Mouse (Mus musculus) heart, postnatal 36 days (tissue): ENCODE measurements around the gene Tecpr1. TPM values are rescaled to one million over a fixed set of nuclear protein-coding genes. Genes with fewer than 3 reads are reported as not detected.

Source experiments
- DNase-seq, 2 experiments: peaks; one replicate each; pipeline ENCODE4 v3.0.0; 2021 to 2022
- intact Hi-C: fragments of 180-260 bp; cut with DNase I; formaldehyde crosslinking; loops from one replicate; pipeline ENCODE4 v1.15.1; 2025
- total RNA-seq, 2 experiments: library from RNA; stranded (reverse); gene quantifications; 2 replicates each; pipeline ENCODE4 v1.2.3; 2021

The Tecpr1 gene
- 10 to 100 TPM; 27.0 to 31.8 TPM for total RNA-seq

DNA sequence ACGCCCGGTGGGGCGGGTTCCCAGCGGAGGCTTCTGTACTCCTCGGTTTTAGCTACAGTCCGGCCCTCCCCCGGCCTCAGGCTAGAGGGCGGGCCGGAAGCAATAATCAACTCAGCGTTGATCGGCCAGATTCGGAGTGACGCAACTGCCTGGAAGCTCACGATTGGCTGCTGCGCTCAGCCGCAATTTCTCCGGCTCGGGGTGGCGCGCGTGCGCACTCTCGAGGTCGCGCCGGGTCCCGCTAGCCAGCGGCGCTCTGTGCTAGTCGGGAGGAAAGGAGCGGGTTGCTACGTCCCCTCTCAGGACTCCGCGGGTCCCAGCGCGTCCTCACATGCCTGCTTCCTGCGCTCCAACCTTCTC, at the start of gene Tecpr1:
Tecpr1 (minus strand) TSS at position 113 of the 360 bp plus-strand sequence.
- DNase-seq = peak; percentile 94 to 95
- intact Hi-C loops = loop anchor here (2.0 kb wide), 1 partner anchor 29 kb away; no protein-coding TSS in a partner anchor

DNA sequence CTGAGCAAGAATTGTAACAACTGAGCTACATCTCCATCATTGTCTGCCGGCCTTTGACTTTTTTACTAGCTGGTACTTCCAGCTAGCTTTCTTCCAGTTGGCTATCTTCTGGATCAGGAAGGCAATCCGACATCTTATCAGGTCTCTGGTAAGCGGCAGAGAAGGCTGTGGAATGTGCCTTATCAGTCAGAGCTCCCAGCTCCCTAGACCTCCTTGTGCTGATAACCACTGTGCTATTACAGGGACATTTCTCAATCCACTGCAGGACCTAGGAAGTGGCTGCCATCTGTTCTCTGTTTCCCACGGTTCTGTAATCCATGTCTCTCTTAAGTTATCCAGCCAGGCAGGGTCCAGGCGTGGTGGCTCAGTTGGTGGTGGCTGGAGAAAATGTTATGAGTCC, 48.4 kb upstream of the Tecpr1 start:
- intact Hi-C loops = no loop called here
- DNase-seq = no peak

DNA sequence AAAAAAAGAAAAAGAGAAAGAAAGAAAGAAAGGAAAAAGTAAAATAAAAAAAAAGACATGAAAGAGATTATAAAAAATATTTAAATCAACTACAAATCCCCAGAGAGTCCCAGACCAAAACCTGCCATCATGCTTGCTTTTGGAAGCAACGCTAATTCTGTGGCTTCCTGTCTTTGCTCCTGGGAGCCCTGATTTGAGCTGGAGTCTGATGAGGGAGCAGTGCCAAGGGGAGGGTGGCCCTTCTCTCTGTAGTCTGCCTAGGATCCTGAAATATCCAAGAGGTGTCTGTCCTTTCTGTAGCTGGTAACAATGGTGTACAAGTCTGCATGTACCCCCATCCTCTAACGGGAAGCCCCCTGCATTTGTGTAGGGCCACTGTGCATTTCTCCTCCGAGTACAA, 47.7 kb upstream of the Tecpr1 start:
- no peak for DNase-seq
- intact Hi-C loops = no loop called here

DNA sequence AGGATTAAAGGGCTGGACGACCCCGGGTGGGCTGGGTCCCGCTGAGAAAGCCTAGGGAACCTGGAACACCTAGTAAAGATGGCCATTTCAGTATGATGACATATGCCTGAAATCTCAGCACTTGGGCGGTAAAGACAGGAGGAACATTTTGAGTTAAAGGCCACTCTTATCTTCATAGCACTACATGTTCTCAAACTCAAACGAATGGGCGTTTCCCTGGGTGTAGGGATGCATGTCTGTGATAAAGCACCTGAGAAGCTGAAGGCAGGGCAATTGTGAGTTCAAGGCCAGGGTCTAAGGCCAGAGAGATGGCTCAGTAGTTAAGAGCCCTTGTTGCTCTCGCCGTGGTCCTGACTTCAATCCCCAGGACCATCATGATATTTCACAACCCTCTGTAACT, 47.0 kb upstream of the Tecpr1 start:
- intact Hi-C loops = no loop called here
- no peak for DNase-seq

DNA sequence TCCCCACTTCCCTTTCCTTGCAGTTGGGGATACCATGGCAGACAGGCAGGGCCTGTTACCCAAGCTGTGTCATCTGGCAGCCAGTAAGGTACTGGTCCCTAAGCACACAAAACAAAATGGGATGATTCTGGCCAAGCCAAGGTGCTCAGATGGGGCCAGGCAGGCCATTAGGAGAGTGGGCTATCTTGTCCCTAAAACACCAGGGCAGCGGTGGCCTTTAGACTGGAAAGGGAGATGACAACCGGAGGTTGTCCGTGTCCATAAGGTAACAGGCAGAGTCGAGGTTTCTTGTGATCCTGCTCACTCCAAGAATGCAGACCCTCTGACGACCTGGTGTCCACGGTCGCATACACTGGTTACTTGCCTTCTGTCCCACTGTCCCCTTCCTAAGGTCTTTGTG, 46.5 kb upstream of the Tecpr1 start:
- intact Hi-C loops = loop anchor here (5.0 kb wide), 1 partner anchor 112 kb away; no protein-coding TSS in a partner anchor
- DNase-seq = no peak

DNA sequence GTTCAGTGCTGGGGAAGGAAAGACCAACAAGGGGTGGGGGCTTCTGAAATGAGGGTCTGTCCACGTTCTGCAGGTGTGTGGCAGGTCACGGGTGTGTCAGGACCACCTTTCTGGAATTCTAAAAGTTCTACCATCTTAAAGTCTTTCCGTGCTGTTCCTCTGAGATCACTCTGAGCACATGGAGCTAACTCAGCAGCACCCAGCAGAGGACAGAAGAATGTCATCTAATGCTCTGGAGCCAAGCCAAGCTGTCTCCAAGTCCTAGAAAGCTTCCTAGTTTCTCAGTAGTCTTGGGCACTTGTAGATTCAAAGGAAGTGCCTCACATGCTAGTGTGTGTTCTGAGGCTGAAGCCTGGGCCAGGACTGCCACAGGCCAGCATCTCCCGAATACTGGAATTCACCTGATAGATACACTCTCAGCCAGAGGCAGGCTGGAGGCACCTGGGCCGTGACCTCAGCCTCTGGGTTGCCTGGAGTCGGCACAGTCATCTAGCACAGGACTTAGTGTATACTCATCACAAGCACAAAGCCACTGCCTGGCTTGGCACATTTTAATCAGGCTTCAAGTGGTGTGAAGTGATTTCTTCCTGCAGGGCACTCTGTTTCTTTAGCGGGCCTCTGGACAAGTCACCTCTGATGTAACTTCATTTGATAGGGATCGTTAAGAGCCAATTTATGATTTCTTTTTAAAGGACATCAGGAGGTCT, 44.3 kb upstream of the Tecpr1 start:
- intact Hi-C loops = loop anchor here (5.0 kb wide), 1 partner anchor 115 kb away; no protein-coding TSS in a partner anchor
- DNase-seq = peak in 1 of 2 experiments; percentile 60

DNA sequence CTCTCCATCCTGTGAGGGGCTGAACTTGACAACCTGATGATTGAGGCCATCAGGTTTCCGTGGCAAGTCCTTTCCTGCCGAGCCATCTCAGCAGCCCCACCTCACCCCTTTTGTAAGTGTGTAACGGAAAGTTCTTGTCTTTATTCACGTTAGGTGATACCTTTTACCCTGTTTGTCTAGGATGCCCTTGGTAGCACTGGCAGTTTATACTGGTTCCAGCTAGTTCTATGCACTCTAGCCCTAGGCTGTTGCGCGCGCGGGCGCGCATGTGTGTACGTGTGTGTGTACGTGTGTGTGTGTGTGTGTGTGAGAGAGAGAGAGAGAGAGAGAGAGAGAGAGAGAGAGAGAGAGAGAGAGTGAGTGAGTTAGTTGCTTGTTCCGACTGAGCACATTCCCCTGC, 40.1 kb upstream of the Tecpr1 start:
- no peak for DNase-seq
- intact Hi-C loops = no loop called here

DNA sequence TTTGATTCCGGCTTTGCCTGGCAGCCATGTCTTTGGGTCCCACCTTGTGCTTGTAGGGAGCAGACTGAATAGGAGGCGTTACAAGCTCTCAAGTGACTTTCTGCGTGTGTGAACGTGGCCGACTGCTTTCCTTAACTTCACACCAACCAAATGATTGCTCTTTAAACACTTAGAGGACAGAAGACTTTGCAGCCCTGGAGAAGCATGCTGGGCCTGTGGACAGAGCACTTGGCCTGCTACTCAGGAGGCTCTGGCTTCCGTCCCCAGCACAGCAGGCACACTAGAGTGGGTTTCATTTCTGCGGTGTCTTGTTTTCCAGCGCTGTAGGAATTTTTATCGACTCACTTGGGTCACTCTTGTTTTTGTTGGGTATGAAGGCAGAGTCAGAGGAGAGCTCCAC, 39.7 kb upstream of the Tecpr1 start:
- intact Hi-C loops = no loop called here

DNA sequence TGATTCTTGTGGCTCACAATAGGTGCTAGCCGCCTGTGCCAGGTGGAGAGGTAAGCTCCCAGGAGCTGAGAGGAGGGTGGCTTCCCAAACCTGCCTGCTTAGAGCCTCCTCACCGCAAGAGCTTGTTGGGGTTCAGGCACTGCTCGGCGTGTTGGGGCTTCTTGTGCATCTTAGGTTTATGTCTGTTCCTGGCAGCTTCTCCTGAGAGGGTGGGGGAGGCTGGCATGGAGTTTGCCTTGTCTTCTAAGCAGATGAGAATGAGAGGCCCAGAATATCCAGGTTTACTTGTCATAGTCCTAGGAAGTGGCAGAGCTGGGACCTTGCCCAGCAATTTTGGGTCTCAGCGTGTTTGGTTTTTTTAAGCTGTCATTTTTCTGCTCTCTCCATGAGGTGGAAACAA, 38.4 kb upstream of the Tecpr1 start:
- intact Hi-C loops = no loop called here
- DNase-seq = no peak

More for the DNA sequence above, 39.7 kb upstream of the Tecpr1 start:
- no peak for DNase-seq

DNA sequence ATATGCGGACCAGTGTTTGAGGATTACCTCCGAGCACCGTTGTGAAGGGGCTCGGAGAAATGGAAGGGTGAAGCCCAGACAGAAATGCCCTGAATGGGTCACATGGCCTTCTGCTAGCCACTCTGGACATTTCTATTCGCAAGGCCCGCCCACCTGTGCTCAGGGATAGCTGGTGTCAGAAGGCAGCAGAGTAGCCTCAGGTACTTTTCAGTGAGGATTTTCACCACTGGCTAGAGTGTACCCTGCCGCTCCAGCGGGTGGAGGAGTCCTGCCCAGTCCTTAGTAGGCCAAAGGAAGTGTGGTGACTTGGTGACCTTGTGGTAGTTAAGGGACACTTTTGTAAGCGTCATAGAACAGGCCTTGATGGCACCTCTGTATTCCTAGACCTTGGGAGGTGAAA, 37.9 kb upstream of the Tecpr1 start:
- no peak for DNase-seq
- intact Hi-C loops = no loop called here

DNA sequence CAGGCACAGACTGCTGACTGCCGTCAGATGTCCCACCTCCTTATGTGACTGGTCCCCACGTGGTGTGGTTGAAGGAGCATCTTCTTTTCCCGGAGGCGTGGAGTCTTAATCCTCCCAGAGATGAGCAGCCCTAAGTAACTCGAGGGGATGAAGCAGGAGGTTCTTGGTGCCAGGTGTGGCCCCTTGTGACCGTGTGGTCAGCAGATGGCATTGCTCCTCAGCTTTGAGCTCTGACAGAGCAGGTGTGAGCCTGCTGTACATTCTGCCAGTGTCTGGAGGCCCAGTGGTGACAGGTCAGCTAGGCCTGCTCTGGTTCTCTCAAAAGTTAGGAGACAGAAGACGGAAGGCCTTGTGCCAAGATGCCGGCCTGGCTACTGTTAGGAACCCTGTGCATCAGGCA, 37.0 kb upstream of the Tecpr1 start:
- intact Hi-C loops = no loop called here
- DNase-seq = no peak

DNA sequence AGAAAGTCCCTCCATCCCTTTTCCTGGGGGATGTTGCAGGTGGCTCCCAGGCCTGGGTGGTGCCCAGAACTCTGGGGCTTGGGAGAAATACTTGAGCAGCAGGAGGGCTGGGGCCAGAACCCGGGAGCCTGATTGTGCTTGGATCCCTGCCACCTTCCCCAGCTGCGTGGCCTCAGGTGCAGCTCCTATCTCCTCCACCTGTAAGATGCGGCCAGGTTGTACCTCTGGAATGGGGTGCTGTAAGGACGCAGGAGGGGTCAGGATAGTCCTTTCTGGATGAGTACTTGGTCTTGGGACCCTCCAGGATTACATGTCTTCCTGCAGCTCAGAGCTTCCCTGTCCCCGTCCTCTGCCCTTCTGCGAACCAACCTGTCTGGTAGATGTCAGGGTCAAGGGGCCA, 35.8 kb upstream of the Tecpr1 start:
- intact Hi-C loops = loop anchor here (10.0 kb wide), 1 partner anchor 1966 kb away; the partner anchor contains the start of gene Rnf6
- DNase-seq = no peak

DNA sequence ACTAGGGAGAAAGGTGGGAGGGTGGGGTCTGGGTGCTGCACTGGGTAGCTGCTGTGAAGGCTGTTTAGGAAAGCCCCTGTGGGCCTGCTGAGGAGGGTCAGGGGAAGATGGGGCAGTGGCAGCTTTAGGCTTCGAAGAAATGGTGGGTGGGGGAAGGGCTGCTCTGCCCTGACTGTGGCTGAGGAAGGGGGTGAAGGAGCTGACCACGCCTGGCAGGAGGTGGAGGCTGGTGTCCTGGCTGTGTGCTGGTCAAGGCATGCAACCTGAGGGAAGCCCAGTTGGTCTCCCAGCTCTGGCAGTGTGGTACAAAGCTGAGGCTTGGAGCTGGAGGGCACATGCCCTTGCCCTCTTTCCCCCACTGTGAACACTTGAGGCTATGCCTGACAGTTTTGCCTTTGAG, 35.3 kb upstream of the Tecpr1 start:
- intact Hi-C loops = loop anchor here (10.0 kb wide), 1 partner anchor 1966 kb away; the partner anchor contains the start of gene Rnf6
- DNase-seq = no peak

DNA sequence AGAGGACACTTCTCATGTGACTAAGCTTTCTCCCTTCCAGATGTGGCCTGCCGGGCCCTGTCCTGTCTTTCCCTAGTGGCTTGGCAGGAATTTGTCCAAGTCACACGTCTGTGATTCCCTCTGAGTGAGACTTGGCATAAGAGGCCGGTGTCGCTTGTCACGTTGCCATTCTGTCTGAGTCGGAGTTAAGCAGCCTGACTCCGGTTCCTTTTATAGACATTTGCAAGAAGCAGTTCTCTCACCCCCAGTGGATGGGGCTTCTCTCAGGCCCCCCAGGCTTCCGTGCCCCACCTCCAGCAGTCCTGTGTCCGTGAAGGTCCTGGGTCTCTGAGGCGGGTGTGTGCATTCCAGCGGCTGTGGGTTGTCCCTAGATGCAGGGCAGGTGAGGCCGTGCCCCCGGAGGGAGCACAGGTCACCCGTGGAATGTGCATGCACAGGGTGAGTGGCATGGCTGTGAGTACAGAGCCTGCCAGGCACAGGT, 34.8 kb upstream of the Tecpr1 start:
- peak; percentile 74 to 75 for DNase-seq

DNA sequence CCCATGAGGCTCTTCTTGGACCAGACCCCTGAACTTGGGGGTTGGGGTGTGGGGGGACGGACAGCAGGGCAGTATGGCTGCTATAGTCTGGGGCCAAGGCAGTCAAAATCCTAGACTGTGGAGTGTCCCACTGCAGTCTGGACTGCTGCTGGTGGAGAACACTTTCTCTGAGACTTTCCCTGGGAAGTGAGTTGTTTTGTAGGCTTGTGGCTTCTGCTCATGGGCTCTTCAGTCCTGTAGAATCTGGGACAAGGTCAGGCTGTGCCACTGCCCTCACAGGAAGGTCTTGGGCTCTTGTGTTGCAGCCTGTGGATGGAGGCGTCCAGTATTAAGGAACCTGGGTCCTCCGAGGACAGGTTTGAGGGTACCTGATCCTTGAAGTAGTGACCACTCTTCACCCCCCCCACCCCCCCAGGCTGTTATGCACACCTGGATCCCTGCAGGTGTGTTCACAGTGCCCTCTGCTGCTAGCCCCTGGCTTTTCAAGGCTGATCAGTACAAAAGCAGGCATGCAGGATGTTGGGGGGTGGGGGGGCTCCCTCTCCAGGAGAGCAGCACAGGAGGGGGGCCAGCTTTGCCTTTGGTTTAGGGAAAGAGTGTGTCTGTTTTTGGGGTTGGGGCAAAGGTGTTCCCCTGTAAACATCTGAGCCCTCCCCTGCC, 34.2 kb upstream of the Tecpr1 start:
- intact Hi-C loops = loop anchor here (10.0 kb wide), 1 partner anchor 1967 kb away; the partner anchor contains the start of gene Rnf6

More for the DNA sequence above, 34.8 kb upstream of the Tecpr1 start:
- intact Hi-C loops = loop anchor here (10.0 kb wide), 1 partner anchor 1967 kb away; the partner anchor contains the start of gene Rnf6

DNA sequence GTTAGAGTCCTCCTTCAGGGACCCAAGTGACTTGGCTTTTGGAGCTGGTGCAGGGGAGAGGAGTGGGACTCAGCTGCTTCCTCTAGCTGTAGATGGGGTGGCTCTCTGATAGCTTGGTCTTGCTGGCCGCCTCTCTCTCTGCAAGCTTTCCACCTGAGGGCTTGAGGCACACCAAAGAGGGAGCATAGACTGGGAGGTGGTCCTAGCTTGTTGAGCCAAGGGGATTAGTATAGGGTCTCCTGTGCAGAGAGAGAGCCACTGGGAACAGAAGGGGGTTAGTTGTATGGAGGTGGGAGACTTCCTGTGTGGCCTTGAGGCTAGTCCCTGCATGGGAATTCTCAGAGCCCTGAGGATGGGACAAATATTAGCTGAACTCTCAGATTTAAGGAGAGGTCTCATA, 33.5 kb upstream of the Tecpr1 start:
- intact Hi-C loops = loop anchor here (10.0 kb wide), 1 partner anchor 1968 kb away; the partner anchor contains the start of gene Rnf6

More for the DNA sequence above, 34.2 kb upstream of the Tecpr1 start:
- peak in 1 of 2 experiments; percentile 25 for DNase-seq

DNA sequence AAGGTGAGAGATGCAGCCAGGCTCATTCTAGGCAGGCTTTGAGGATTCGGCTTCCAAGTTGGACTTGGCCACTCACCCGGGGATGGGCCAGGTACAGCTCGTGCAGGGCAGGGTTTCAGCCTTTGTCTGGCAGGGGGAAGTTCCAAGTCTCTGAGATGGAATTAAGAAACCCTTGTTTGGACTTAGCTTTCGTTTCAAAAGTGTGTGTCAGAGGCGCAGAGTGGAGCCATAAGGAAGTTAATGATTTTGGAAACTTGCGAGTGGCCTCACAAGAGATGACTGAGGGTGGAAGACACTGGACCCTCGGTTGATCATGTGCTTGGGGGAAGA, 33.1 kb upstream of the Tecpr1 start:
- DNase-seq = no peak
- intact Hi-C loops = loop anchor here (10.0 kb wide), 1 partner anchor 1968 kb away; the partner anchor contains the start of gene Rnf6

More for the DNA sequence above, 33.5 kb upstream of the Tecpr1 start:
- no peak for DNase-seq

DNA sequence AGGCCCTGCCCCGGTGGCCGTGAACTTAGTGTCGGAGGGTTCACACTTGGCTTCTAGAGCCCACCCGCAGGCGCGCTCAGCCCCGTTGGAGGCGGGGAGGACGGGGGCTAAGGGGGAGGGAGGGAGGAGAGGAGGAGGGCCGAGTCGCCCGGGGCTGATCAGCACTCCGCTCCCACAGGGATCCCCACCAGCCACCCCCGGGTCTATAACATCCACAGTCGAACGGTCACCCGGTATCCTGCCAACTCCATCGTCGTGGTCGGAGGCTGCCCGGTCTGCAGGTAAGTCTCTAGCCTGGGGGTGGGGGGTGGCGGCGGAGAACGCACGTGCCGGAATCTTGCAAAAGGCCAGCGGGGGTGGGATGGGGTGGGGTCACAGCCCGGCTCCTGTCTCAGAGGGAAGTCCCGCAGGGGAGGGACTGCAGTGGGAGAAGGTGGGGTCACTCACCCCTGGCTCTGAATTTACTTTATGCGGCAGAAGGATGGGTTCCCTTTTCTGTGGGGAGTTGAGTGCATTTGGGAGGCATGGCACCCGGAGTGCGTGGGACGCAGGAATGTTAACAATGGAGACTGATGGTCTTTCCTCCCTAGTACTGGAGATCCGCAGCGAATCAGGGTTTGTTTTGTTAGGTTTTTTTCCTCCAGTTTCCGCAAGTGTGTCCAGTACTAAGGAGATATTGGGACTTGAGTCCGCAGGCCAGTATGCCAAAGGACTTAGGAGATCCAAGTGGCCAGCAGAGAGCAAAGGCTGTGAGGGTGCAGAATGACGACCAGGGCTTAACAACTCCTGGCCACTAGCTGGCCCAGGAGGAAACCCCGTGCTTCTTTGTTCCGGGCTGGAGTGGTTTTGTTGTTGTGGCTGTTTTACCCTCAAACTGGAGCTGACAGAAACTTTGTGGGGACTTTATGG, 32.5 kb upstream of the Tecpr1 start:
- DNase-seq = peak; percentile 65 to 78
- intact Hi-C loops = loop anchor here (10.0 kb wide), 1 partner anchor 1969 kb away; the partner anchor contains the start of gene Rnf6

DNA sequence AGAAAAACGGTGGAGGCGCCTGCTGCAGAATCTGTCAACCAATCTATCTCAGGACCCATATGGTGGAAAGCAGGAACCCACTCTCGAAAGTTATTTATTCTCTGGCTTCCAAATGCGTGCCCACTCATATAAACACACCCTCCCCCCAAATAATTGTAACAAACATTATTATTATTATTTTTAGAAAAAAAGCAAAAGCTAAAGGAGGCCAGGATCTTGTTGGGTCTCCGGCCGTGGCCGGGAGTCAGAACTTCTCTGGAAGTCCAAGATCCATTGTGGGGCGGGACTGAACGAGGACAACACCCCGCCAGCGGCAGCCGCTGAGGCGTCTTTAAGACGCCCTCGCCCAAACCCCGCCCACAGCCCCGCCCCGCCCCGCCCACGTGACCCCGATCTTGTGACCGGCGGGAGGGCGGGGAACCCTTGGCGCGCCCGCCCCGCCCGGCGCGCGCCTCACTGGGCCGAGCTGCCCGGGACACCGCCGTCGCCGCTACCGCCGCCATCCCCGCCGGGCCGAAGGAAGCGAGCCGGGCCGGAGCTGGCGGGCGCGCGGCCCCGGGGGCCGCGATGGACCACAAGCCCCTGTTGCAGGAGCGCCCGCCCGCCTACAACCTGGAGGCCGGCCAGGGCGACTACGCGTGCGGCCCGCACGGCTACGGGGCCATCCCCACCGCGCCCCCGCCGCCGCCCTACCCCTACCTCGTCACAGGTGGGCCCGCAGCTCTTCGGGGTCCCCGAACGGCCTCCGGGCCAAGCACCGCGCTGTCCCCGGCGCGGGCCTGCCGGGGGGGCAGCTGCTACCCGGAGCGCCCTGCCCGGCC, 31.6 kb upstream of the Tecpr1 start:
- DNase-seq = peak; percentile 85 to 88
- intact Hi-C loops = loop anchor here (10.0 kb wide), 1 partner anchor 1970 kb away; the partner anchor contains the start of gene Rnf6
